Mouse (Mus musculus) regulatory T cell (primary cell): ENCODE results near the gene Crls1.

Source experiments
- in situ Hi-C: fragments of 300-600 bp; cut with MboI, MseI; formaldehyde crosslinking; loops from one replicate; pipeline ENCODE4 v1.15.1; 2025; ENCODE audit warnings: high pct_unique_total_duplicates

Crls1 gene

DNA sequence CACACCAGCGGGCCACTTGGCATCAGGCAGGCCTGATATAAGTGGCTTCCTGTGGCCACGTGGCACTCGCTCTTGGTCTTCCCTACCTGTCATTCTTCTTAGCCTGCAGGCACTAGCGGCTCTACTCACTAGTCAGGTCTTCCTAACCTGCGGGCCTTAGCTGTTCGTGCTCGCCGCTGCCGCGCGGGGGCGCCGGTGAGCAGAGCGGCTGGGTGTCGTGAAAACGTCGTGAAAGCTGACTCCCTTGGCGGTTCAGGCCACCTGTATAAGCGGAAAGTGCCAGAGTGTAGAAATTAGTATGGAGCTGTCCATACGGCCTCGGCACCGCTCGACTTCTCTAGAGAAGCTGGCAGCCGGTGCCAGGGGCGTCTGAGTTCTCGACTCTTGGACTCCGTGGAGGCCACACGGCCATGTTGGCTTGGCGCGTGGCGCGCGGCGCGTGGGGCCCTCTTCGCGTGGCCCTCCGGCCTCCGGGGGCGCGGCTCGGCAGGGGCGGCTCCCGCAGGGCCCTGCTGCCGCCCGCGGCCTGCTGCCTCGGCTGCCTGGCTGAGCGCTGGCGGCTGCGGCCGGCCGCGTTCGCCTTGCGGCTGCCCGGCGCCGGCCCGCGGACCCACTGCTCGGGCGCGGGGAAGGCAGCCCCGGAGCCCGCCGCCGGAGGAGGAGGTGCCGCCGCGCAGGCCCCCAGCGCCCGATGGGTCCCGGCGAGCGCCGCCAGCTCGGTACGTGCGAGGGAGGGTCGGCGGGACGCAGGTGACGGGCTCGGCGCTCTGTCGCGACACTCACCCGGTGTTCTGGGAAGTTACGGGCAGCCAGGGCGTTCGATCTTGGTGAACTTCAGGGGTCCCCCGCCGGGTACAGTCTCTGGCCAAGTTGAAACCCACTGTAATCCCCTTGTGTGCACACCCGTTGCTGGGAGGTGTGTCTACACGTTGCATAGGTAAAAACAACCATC is at the start of gene Crls1:
TSS of gene Crls1 (plus strand) at position 260 of the 952 bp plus-strand sequence.
- in situ Hi-C loops: no loop called here

DNA sequence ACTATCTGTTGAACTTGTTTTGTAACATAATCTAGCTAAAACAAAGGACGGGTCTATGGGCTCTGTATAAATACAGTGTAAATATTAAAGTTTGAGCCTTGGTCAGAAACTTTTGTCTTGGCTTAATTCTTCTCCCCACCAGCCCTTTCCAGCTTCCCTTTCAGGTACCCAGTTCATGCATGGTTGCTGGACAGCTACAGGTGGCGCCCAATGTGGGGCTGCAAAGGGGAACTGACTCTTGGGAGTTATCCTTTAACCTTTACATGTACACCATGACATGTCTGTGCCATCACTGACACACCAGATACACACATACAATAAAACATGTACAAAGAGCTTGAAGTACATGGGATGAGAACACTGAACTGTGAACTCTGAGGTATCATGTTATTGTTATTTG is 43.5 kb upstream of the Crls1 start:
- in situ Hi-C loops: no loop called here

DNA sequence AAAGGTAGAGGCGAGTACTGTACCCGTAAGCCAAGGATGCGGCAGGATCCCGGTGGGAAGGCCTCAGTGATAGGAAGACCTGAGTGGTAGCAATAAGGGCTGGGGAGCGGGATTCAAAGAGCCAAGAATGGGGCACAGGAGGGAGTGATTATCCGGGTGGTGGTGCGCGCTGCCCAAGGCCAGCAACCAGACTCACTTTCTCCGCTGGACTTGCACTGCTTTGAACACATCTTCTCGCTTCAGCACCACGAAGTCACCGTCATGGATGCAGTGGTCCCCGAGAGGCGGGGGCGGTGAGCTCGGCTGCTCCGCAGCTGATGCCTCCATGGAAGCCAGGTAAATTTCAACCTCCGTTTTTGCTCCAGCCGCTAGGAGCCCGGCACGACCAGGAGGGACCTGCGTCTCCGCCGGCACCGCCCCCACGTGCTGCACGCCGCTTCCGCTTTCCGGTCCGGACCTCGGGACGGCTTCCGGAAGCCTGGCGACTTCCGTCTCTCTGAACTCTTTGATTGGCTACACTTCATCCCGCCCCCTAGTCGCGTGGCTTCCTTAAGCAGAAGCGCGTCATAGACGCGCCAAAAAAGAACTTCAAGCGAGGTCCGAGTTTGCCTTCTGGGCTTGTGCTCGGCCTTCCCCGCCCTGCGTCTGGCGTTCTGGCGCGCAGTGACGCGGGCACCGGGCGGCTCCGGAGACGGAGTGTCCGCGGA is 30.7 kb upstream of the Crls1 start, which contains the start of the genes Trmt6 and Mcm8:
TSS of gene Trmt6 (minus strand) at position 448 of the 707 bp plus-strand sequence.
TSS of gene Mcm8 (plus strand) at position 534 of the 707 bp plus-strand sequence.
- in situ Hi-C loops: no loop called here

DNA sequence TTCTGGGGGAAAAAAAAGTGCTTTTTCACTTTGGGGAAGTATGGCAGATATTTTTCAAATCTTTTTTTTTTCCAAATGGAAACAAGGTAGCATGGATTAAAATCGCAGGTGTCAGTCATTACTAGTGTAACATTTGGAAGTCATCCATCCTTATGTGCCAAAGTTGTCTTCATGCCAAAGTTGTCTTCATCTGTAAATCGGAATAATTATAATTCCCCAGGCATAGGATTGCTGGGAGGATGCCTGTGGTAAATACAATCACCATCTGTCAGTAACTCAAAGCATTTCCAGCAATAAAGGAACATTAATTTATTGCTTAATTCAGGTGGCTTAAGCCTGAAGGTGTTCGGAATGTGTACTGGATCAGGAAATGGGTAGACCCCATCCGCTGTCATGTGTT is 5.4 kb upstream of the Crls1 start:
- in situ Hi-C loops: no loop called here

DNA sequence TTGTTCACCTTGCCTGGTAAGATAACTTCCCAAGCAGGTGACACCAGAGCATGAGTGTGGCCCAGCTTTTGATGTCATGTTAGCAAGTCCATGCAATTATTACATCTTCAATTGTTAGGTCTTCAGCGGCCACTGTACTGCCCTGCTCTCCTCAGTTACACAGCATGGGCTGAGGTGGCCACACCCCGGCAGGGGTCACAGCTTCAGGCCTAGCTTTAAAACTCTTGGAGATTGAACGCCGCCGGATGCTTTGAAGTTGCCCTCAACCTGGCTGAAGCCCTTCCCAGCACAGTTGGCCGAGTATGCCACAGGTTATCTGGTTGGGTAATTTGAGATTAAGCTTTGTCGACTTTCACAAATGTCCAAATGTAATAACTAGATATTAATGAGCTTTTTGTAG is 1.1 kb downstream of the Crls1 start:
- in situ Hi-C loops: no loop called here

DNA sequence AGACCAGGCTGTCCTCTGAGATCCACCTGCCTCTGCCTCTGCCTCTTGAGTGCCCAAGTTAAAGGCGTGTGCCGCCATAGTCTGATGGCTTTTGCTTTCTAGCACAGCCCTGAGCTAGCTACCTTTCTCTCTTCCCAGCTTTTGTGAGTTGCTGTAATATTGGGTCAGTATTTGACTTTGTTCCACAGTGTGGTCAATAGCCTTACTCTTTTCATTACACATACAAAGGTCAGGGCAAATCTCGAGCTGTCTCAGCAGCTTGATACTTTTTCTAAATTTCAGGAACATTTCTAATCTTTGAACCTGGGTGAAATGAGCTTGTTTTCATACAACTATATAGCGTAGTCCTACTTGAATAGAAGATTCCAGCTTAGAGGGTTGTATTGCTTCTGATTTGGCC is 1.9 kb downstream of the Crls1 start:
- in situ Hi-C loops: no loop called here

DNA sequence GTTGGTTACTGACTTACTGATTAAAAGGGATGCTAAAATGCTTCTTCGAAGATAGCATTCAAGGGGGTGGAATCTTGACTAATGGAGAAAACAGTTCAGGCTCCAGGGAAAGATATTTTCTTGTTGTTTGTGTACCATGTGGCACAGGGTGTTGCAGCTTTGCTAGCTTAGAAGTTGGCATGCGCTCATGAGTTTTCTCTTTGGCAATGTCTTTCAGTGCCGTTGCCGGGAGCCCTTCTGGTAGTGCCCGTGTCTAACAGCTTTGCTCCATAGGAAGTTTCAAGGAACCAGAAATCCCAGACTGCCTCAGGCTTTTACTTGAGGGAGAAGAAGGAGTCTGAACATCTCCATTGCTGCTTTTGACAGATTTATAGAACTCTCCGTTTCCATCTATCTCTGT is 2.7 kb downstream of the Crls1 start:
- in situ Hi-C loops: no loop called here

DNA sequence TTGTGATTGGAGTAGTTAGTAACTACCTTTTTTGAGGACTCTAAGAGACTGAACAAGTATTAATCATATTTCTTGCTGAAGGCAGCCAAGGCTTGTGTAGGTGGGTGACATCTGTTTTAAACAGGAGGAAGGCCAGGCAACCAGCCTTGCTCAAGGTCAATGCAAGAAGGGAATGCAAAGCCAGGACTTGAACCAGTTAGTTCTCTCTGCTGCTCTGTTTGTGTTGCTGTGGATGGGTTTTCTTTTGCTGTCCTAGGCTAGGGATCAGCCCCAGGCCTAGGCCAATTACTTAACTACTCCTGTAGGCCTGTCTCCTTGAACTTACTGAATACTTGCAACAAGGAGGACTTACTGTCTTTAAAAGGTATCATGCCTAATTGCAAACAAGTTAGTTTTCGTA is 6.6 kb downstream of the Crls1 start:
- in situ Hi-C loops: no loop called here

DNA sequence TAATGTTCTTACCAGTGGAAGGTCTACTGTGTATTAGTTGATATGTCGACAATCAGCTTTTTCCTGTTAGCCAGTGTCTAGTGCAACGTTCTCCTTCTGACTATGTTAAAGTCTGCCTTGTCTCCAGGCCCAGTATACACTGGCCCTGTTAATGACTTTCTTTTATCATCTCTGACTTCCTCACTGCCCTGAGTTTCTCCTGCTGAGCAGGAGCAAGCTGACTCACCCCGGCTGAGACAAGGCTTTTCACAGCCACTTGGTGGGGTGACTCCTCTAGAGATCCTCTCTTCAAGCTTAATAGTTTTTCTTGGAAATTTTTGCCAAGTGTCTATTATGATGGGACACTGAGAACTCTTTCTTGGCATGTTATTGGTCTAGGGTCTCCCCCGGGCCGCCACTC is 9.9 kb downstream of the Crls1 start:
- in situ Hi-C loops: no loop called here

DNA sequence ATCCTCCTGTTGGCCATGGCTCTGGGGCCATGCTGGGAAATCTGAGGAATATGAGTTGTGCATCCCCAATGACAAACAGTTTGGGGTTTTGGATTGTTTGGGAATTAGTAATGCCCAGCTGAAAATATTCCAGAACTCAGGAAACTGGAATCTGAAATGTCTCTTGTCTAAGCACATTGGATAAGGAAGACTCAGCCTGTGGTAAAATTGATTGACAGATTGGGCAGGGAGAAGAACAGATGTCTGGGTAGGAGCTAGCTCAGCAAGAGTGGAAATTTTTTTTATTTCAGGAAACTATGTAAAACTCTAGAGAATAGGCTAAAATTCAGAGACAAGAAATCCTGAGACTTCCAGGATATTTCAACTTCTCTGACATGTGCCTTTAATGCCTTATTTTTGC is 14.0 kb downstream of the Crls1 start:
- in situ Hi-C loops: no loop called here

DNA sequence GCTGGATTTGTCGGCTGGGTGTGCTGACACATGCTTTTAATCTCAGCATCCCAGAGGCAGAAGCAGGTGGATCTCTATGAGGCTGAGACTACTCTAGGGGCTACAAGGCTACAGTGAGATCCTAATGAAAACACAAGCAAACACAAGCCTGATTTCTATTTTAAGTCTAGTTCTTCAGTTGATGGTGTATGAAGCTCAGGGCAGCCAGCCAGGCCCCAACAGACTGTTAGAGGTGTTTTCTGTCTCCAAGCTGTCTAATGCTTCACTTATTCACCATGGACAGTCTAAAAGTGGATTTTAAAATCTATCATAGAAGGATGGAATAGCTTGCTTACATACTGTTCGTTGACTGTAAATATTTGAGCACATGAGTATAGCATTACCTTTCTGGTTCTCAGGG is 15.0 kb downstream of the Crls1 start:
- in situ Hi-C loops: no loop called here

DNA sequence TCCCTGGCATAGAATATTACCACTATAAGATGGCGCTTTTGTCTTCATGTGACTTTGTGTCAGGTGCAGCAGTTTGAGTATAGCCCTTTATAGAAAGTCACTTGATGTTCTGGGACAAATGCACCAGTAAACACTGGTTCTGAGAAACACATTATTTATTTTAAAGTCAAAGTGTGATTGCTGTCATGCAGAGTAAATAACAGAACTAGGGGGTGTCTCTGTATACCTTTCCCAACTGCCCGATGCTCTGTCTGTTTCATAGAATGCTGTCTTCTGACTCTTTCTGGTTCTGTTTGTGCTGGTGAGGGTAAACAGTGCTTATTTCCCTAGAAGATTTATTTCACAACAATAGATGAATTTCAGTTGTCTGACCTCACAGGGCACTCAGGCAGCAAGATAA is 16.9 kb downstream of the Crls1 start:
- in situ Hi-C loops: no loop called here

DNA sequence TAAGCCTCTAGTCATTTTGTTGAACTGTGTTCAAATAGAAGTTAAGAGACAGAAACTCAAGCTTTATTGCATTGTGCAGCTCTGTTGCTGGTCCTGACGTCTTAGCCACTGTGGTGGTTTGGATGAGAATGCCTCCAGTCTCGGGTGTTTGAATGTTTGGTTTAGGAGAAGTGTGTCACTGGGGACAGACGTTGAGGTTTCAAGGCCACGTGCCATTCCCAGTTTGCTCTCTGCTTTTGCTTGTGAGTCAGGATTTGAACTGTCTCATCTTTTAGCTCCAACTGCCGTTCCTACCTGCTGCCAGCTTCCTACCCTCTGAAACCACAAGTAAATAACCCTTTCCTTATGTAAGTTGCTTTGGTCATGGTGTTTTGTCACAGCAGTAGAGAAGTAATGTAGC is 21.1 kb downstream of the Crls1 start:
- in situ Hi-C loops: no loop called here

DNA sequence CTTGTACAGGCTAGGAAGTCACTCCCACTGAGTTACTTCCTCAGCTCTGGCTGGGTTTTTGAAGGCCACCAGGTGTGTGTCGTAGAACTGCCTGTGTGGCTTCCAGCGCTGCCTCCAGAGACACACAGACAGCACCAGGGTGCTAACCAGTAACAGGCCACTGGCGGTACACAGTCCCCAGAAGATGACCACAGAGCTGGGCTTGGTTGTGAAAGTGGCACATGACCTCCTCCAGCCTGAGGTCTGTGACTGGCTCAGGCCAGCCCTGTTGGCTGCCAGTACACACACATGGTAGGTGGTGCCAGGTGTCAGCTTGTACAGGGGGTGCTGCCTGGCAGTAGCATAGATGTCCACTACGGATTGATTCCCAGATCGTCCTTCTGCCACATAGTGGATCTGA is 23.2 kb downstream of the Crls1 start:
- in situ Hi-C loops: no loop called here

DNA sequence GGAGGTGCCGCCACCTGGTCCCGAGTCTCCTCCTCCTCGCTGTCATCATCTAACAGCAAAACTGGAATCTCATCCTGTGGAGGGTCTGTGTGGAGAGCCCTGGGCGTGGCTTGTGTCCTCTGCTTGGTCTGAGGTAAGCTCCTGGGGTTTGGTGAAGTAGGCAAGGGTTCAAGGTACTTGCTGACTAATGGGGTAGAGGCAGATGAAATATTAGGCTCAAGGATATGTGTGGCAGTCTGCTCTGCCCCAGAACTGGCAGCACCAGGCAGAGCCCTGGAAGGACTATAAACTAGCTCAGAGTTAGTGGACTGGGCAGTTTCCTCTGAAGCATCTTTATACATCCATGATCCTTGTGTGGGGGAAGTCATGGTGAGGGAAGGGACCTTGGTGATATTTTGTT is 23.8 kb downstream of the Crls1 start:
- in situ Hi-C loops: no loop called here

DNA sequence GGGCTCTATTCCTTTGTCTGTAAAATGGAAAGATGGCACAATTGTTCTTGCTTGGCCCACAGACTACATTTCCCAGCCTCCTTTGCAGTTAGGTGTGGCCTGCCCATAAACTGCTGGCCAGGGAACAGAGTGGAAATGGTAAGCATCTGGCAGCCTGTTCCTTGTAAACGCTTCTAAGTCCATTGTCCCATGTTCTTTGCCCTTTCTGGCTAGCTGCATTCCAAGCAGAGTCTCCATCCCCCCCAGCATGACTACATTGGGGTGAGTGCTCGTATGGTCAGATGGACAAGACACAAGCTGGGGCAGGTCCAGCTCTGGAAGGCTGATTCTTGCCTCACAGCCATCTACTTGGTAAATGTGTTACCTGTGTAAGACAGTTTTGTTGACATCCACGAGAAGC is 25.2 kb downstream of the Crls1 start:
- in situ Hi-C loops: no loop called here

DNA sequence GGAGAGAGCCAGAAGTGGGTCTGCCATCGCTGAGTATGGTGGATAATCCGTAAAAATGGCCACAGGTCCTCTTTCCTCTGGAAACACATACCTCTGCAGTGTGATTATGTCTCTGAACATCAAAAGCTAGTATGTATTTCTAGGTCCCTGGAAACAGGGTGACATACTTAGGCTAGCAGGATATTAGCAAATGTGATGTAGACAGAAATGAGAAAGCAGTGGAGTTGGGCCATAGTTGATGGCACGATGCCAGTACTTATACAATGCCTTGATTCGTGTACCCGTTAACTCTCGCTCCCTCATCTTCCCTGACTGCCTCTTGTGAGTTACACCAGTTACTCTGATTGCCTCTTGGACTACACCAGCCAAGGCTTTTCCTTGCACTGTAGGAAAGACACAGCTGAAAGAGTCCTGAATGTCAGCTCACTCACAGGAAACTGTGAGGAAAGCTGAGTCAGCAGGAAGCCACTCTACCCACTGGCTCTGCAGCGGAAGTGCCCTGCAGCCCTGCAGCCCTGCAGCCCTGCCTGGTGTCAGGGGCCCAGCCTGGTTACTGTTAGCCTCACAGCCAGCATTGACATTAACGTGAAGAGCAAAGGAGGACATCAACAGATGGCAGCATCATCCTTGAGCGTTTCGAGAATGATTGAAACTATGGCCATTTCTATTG is 27.3 kb downstream of the Crls1 start:
- in situ Hi-C loops: no loop called here

DNA sequence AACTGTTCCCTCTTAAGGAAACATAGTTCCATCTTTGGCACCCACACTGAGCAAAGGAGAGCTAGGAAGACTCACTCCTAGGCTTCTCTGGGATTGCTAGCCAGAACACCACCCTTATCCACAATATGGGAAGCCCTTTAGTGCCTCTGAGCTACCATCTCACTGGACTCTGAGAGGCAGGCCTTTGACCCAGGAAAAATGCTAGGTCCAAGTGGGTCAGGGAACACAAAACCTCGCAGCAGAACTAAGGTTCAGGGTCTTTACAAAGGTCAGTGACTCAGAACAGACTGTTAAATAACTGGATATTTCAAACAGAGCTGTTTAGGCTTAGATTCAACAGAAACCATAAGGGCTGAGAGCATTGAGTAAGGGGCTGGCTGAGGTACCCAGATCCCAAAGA is 30.5 kb downstream of the Crls1 start:
- in situ Hi-C loops: no loop called here

DNA sequence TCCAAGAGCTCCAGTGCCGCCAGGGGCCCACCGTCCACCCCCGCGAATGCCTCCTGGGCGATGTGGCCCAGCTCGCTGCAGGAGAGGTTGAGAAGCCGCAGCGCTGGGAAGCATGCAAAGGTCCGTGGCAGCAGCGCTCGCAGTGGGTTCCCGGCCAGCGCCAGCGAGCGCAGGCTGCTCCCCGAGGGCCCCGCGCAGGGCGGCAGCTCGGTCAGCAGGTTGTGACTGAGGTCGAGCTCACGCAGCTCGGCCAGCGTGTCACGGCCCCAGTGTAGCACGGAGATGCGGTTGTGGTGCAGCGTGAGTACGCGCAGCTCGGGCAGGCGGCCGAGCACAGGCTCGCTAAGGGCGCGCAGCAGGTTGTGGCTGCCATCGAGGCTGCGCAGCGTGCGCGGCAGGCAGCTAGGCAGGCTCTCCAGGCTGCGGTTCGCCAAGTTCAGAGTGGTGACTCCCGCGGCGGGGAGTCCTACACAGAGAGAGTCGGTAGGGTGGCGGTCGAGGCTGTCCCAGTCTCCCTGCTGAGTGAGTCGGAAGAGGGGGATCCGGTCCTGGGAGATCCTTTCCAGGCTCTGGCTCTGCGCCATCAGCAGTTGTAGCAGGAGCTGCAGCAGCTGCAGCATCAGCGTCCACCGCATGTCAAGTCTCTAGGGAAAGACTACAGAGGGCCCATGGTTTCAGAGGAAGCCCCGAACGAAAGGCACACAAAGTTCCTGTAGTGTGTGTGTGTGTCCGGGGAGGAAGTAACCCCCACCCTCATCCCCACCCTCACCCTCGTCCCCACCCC is 33.0 kb downstream of the Crls1 start:
- in situ Hi-C loops: no loop called here

DNA sequence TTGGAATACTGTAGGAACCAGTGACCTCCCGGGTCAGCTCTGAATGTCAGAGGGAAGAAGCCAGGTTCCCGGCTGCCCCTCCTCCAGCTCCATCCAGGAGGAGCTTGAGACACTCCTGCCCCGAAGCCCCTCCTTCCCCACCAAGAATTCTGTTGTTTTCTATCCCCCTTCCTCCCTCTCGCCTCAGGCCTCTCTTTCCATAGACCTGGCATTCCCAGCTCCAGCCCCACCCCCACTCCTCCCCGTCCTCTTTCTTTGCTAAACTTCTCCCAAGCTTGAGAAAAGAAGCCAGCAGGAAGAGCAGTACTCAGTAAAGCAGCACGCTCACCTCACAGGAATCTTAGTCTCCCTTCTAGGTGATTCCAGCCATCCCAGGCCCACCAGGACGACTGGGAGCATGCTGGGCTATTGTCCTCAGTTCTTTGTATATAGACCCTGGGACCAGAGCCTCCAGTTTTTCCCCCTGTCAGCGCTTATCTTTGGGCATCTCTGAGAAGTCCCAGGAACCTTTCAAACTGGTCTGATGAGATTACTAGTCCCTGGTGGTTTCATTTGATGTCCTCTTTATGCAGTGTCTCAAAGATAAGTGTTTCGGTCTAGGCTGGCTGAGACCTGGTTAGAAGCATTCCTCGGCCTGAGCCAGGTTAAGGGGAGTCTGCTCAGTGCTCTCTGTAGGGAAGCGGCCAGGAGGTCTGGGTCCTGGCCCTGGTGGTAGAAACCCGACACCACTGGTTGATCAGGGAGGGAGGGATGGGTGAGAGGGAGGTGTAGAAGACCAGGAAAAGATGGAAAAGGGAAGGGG is 34.6 kb downstream of the Crls1 start, which contains the start of gene Lrrn4:
TSS of gene Lrrn4 (minus strand) at position 48 of the 802 bp plus-strand sequence.
- in situ Hi-C loops: no loop called here
